Mouse (Mus musculus) heart, adult 11 months (tissue): ENCODE results near the gene Vsig2.

ENCODE experiments used
- DNase-seq: peaks from one replicate; pipeline ENCODE4 v3.0.0; 2022

The Vsig2 gene

GRCm38 (mm10) chr9:37567892-37568604 is 29.0 kb downstream of the Vsig2 start:
- DNase-seq = peak; percentile 97

DNA sequence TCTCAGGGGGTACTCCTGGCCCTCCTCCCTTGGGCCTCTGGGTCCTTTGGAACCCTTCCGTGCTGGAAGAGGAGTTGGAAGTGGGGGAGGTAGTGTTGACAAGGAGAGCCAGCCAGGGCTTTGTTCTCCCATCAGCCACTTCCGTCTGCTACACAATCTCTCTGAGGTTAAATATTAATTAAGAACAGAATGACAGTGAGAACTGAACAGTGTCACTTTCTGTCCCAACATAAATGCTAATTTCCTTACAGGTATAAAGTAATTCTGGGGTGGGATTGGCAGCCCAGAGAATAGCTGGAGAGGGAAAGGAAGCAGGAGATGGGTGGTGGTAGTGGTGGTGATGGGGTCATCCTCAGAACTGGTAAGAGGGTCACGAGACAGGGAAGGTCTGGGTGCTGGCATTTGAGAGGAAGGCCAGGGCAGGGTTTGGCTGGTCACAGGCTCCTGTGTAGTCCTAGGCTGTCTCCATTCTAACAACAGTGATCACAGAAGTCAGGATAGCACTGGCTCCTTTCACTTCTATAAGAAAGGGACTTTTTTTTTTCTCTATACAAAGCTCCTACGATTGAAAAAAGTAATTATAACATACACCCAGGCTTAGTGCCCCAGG is 29.7 kb downstream of the Vsig2 start:
- DNase-seq = peak; percentile 93

- no peak for DNase-seq
Measured at GRCm38 (mm10) chr9:37569231-37569835, 30.3 kb downstream of the Vsig2 start.

DNA sequence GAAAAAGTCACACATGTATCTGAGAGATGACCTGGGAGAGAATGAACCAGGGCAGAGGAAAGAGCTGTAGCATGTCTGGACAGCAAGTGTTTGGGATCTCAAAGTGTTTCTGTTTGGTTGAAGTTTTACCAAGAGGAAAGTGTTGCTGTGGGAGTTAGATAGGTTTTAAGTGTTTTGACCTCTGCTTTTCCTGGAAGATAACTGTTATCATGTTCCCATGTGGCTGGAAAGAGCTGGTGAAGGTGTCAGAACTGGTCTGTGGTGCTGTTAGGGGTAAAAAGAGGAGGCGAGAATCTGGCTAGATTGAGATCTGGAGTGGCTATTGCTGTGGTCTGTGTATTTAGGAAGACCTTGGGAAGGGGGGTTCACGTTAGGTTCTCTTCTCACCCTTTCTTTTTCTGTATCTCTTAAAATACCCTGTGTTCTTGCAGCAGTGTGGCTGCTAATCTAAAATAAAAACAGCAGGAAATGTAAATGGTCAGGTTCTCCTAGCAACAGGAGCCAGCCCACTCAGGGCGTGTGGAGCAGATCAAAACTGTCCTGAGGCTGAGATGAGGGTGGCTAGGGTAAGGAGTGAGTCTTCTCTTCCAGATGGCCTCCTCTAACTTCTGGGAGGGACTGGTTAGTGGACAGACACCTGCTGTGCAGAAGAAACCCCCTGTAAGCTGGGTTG is 33.3 kb downstream of the Vsig2 start:
- peak; percentile 88 for DNase-seq

DNA sequence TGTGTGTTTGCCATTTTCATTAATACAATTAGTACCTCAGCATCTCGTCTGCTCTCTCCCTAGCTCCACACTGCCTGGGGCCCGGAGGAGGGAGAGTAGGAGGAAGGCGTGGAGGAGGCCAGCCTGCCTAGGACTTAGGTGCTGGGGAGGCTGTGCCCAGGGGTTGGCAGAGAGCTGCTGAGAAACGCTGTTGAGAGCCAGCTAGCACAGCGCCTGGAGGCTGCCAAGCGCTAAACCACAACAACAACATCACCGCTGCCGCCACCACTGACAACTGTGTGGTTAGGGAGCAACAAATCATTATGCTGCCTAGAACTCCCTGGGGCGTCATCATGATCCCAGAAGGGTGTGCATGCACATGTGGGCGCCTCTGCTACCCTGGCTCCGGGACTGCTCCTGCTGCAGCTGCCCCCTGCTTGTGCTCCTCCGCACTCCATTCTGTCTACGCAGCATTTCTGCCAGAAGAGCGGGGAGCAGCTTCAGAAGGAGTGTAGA is 37.4 kb downstream of the Vsig2 start:
- DNase-seq = no peak

GRCm38 (mm10) chr9:37583594-37583993 is 44.5 kb downstream of the Vsig2 start:
- no peak for DNase-seq

GRCm38 (mm10) chr9:37586718-37587117 is 47.7 kb downstream of the Vsig2 start:
- DNase-seq = no peak

DNA sequence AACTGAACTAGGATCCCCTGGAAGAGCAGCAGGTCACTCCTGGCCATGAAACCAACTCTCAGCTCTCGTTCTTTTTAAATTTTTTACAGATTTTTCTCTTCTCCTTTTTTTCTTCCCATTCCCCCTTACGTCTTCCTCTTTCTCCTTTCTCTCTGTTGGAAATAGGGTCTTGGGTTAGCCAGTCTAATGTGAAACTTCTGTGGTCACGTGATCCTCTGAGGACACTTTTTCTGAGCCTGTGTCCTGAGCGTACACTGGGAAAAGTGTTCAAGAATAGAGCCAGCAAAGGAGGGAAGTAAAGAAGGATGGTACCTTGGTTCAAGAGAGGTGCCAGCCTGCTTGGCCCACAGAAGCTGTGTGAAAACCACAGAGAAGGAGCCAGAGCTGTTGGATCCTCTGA is 51.3 kb downstream of the Vsig2 start:
- no peak for DNase-seq

GRCm38 (mm10) chr9:37592025-37592424 is 53.0 kb downstream of the Vsig2 start:
- no peak for DNase-seq

DNA sequence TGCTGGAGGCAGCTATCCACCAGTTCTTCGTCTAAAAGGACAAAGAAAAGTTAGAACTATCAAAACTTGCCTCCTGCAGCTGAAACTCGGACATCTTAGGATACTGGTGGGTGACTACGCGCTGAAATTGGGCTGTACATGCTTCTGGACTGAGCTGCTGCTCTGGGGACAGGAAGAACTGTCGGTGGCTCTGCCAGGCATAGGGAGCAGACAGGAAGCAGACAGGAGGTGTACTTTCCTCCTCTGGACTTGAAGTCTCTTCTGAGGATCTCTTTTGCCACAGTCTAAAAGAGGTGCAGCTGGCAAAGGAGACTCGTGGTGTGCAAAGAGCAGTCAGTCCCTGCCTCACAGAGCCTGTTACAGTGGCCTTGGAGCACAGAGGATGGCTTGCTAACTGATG is 53.6 kb downstream of the Vsig2 start:
- DNase-seq = no peak

GRCm38 (mm10) chr9:37593690-37594089 is 54.6 kb downstream of the Vsig2 start:
- DNase-seq = no peak
